Mouse (Mus musculus) cerebellum, adult 8-10 months (tissue): ENCODE data around the gene Slc12a8.
A peak's percentile ranks its signal among the peaks of the same experiment; 100 is the strongest.

Experiments used
- DNase-seq: peaks from one replicate; pipeline ENCODE4 v3.0.0; 2022

The Slc12a8 gene

GRCm38 (mm10) chr16:33545530-33545929 lies 28.4 kb downstream of the Slc12a8 start:
- no peak for DNase-seq

GRCm38 (mm10) chr16:33553689-33554342 lies 36.7 kb downstream of the Slc12a8 start:
- DNase-seq = no peak

- DNase-seq = no peak
Observed at GRCm38 (mm10) chr16:33558121-33558520, 41.0 kb downstream of the Slc12a8 start.

GRCm38 (mm10) chr16:33560281-33560680 lies 43.2 kb downstream of the Slc12a8 start:
- DNase-seq = peak; percentile 83

GRCm38 (mm10) chr16:33561308-33562009 lies 44.3 kb downstream of the Slc12a8 start:
- no peak for DNase-seq

DNA sequence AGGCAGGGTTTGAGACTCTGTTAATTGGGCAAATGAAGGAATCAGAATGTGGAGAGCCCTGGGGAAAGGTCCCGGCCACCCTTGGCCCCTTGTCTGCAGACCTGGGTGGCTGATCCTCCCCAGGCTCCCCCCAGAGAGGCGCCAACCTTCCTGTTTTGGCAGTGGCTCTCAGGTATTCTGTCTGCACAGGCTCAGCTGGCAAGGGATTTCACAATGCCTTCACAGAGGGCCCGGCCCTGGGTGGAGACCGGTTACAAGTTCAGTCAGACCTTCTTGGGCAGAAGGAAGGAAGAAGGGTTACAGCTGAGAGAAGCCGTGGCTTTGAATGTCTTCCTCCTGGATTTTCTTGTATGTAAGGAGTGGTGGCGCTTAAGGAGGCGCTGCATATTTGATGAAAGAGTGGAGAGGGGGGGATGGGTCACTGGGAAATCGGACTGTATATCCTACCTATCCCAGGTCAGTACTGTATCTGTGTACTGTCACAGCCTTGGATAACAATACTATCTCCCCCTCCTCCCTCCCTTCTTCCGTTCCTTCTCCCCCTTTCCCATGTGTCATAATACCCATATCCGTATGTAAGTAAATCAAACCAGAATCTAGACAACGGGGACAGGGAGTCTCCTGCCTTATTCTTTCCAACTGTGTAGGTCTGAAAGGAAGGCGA lies 45.9 kb downstream of the Slc12a8 start:
- no peak for DNase-seq

GRCm38 (mm10) chr16:33563538-33564013 lies 46.4 kb downstream of the Slc12a8 start:
- DNase-seq = no peak

GRCm38 (mm10) chr16:33566467-33566866 lies 49.3 kb downstream of the Slc12a8 start:
- no peak for DNase-seq

GRCm38 (mm10) chr16:33567736-33568135 lies 50.6 kb downstream of the Slc12a8 start:
- no peak for DNase-seq

DNA sequence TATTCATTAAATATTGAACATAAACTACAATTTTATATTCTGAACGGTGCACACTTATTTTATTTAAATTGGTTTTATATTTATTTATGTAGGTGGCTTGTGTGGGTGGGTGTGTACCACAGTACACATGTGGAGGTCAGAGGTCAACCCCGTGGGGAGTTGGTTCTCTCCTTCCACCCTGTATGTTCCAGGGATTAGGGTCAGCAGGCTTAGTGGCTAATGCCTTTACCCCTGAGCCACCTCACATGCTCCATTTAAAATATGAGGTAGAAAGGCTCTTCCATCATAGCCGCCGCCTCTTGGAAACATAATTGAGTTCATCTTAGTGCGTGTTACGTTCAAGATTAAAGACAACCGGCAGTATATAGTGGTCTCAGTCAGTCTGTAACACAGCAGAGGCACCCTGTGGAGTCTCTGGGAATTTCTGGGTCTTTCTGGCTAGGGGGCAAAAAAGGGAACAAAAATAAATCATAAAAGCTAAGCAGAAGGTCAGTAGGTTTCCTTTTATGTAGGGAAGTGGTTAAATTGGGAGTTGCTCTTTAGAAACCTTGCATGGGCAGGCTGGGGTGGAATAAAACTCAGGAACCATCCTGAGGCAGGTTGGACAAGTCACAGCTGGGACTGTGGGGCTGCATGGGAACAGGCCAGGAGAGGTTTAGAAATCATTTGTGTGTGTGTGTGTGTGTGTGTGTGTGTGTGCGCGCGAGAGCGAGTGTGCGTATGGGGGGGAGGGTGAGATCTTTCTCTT lies 51.3 kb downstream of the Slc12a8 start:
- DNase-seq = no peak

GRCm38 (mm10) chr16:33572646-33573045 lies 55.5 kb downstream of the Slc12a8 start:
- DNase-seq = no peak

- DNase-seq = no peak
Observed at GRCm38 (mm10) chr16:33573703-33574102, 56.6 kb downstream of the Slc12a8 start.

DNA sequence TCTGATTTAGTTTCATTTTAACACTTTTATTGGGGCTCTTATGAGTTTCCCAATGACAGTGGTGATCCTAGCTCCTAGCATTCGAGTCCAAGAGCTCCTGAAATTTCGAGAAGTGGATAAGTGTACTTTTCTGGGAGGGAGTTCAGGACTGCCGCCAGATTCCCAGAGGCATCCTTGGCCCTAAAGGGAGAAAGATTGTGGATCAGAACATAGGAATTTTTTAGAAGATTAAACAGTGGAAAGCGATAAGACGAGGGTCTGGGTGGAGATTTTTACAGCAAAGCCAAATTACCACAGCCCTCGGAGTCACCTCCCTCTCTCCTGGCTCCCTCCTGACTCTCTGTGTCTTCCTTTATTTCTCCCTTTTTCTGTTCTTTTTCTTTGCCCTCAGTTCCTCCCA lies 58.6 kb downstream of the Slc12a8 start:
- no peak for DNase-seq

DNA sequence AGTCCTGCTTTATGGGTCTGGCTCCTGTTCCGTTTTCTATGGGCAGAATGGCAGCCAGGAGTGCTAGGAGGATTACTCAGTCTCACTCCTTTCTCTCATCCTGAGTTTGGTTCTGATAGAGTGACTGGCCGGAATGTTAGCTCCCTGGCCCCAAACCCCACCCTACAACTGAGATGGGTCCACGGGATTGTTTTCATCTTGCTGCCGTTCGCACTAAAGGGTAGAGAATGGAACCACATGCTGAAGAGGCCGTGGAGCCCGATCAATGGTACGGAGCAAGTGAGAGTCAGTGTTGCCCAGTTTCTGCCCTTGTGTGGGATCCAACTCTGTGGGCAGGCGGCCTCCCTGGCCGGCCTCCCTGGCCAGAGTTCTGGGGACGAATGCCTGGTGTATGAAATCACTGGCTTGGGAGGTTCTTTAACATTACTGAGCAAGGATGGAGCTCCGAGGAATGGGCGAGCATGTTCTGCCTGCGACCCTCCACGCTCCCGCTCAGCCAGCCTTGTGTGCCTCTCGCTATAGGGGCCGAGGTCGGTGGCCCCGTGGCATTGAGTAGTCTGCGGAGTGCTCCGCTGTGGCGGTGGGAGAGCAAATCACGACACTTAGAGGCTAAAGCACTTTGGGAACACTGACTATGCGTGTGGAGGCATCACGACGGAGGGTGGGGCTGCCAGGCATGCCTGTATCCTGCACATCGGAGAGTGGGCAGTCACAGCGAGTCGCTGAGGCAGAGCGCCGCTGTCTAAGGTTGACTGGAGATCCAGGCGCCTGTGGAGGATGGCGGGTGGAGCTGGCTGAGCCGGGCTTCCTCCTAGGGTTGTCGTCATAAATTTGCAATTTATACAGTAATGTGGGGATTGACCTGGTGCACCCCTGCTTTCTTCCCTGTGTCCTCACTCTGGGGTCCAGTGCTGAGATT lies 59.4 kb downstream of the Slc12a8 start:
- DNase-seq = no peak

- DNase-seq = no peak
Observed at GRCm38 (mm10) chr16:33578462-33578861, 61.3 kb downstream of the Slc12a8 start.

GRCm38 (mm10) chr16:33580331-33580730 lies 63.2 kb downstream of the Slc12a8 start:
- DNase-seq = no peak

DNA sequence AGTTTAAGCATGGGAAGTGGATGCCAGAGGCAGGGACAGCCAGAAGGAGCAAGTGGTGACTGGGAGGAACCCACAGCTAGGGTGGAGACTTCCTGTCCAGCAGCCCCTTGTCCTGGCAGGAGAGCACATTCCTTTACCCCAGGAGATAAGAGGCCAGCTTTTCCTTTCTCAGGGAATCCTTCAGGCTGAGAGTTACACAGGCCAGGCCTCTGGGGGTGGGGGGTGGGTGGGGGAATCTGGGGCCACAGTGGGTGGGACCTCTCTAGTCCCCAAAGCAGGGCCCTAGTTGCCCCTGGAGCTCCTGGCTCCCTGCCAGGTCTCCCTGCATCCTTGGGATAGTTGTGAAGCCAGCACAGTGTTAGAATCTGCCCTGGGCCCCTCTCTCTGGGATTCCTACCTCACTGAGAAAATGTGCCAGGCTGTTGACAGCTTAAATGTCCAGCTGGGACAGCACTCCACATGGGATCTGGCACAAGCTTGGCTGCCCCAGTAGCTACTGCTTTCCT lies 63.7 kb downstream of the Slc12a8 start:
- peak; percentile 38 for DNase-seq

DNA sequence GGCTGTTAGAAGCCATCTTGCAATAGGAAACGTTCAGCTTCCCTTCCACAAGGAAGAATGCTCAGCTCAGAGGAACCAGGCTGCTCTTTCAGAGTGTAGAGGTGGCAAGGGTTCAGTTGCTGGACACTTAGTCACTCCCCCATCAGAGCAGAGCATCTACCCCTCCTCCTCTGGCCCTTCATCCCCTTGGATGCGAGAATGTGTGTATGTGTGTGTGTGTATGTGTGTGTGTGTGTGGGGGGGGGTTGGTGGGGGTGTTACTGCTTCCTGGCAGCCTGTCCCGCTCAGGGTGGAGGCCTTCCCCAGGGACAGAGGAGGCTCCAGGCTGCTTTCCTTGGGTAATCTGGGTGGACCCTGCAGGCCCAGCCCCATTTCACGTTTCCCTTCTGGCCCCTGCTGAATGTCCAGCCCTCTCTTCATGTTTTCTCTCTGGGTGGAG lies 64.6 kb downstream of the Slc12a8 start:
- DNase-seq = no peak

- DNase-seq = no peak
Observed at GRCm38 (mm10) chr16:33582495-33582894, 65.4 kb downstream of the Slc12a8 start.

- DNase-seq = no peak
Observed at GRCm38 (mm10) chr16:33583333-33583732, 66.2 kb downstream of the Slc12a8 start.

GRCm38 (mm10) chr16:33583881-33584454 lies 66.8 kb downstream of the Slc12a8 start:
- no peak for DNase-seq
